Mouse (Mus musculus) ES-E14 (cell line): ENCODE data around the gene Clec14a.

Source experiments
- CHD2 ChIP-seq: IDR thresholded peaks from 2 replicates; pipeline ENCODE4 v1.6.1; 2014; ENCODE audit warnings: mild to moderate bottlenecking, low read depth, low read length, inconsistent platforms
- MAFK ChIP-seq: IDR thresholded peaks from 2 replicates; pipeline ENCODE4 v1.6.1; 2014; ENCODE audit warnings: mild to moderate bottlenecking, low read depth, low read length, inconsistent platforms; ENCODE audit not compliant: insufficient read depth
- ZNF384 ChIP-seq: IDR thresholded peaks from 2 replicates; pipeline ENCODE4 v1.6.1; 2012; ENCODE audit warnings: low read depth, low read length, inconsistent platforms

DNA sequence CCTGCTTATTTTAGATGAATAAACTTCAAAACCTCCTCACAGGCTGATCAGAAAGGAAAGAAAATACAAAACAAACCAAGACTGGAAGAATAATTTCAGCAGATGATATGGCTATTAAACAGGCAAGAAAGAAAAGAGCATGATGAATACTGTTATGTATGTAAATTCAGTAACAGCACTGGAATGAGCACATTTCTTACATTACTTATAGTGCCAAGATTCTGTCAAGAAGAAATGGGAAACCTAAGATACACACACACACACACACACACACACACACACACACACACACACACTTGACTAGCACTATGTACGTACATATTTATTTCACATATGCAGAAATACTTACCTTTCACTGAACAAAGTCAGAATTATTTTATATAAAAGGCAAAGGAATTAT is 17.2 kb downstream of the Clec14a start:
- TF ChIP-seq ZNF384 (no peak), MAFK (no peak), CHD2 (no peak)
